Mouse (Mus musculus) ovary, postnatal 10 days (tissue): Measurements from ENCODE around the gene Ganab.
"Not testable (repeated sequence)": the region's sequence is repeated elsewhere in the genome, so short reads cannot be mapped to it uniquely, and the experiment has no call there.

Experiments used
- DNase-seq: peaks from one replicate; pipeline ENCODE4 v3.0.0; 2022; ENCODE audit warnings: low spot score

Gene Ganab

DNA sequence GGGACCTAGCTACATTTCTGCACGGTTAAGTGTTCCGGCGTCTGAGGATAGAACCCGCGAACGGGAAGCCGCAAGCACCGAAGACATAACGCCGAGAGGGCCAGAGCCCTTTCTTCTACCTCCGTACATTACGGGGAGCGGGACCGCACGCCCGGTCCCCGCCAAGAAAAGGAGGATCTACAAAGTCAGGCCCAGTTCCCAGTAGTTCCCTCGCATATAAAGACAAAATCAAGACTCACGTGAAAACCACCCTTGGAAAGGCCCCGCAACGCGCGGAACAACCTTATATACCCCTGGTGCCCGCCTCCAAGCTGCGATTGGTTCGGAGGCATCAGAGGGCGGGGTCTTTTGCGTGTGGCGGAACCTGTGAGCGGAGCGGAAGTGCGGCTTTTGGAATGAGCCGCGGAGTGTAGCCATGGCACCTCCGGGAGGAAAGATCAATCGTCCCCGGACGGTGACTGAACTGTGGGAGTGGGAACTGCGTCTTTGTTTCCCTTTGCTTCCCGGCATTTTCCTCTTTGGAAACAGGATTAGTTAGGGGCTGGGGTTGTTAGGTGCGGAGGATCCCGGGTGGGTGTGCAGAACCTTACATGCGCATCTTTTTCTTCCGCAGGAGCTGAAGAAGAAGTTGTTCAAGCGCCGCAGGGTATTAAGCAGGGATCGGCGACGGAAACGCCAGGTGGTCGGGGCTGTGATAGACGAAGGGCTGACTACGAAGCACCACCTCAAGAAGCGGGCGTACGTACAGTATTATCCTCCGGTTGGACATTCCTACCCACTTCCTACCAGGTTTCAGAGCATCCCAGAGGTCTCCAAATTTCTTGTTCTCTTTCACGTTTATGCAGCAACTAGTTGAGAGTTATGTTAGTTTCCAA is 9.1 kb upstream of the Ganab start, which contains the start of the genes 1810009A15Rik and Gm49416:
1810009A15Rik (plus strand) TSS at position 343 of the 875 bp plus-strand sequence.
Gm49416 (plus strand) TSS at position 416 of the 875 bp plus-strand sequence.
- DNase-seq: peak; percentile 90

DNA sequence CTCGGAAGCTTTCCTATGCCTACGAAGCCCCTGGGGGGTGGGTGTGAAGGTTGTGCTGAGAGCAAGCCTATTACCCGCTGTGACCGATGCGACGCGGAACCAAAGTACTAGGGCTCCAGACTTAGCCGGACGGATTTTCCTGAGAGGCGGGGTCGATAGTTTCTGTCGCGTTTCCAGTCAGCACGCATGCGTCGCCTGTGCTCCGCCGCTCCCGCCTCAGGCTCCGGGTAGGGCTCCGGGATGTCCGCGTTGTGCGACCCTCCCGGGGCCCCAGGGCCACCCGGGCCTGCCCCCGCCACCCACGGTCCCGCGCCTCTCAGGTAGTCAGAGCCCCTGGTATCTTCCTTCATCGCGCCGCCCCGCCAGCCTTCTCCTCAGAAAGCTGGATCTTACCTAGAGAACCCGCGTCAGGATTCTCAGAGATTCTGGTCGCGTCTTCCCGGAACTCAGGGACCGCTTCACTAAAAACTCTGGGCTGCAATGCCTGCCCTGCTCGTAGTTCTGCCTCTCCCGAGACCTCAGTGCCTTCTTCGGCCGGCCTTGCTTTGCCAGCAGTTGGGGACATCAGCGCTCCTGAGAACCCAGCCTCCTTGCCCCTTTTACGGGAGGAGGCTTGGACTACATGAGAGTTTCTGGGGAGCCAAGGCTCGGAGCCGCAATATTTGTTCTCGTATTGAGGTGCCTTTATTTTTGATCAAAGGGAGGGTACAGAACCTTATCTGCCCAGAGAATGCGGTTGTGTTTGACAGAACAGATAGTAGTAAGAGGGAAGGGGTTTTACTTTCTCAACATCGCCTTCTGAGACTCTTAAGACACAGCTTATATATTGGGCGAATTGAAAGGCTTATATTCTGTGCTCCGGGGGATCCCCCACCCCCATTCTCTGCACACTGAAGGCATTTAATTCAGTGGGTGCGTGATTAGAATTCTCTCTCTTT is 4.8 kb upstream of the Ganab start, which contains the start of gene Ints5:
Ints5 (plus strand) TSS at position 177 of the 938 bp plus-strand sequence.
- DNase-seq: peak; percentile 81

DNA sequence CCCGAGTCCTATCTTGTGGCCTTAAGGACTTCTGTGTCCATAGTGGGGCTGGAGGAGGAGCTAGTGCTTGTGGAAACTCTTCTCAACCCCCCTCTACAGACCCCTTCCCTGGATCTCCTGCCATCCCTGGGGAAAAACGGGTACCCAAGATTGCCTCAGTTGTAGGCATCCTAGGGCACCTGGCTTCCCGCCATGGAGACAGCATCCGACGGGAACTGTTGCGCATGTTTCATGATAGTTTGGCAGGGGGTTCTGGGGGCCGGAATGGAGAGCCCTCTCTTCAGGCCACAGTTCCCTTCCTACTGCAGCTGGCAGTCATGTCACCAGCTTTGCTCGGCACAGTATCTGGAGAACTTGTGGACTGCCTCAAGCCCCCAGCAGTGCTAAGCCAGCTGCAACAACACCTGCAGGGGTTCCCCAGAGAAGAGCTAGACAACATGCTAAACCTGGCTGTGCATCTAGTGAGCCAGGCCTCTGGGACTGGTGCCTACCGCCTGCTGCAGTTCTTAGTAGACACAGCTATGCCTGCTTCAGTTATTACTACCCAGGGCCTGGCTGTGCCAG is 2.4 kb upstream of the Ganab start:
- no peak for DNase-seq

DNA sequence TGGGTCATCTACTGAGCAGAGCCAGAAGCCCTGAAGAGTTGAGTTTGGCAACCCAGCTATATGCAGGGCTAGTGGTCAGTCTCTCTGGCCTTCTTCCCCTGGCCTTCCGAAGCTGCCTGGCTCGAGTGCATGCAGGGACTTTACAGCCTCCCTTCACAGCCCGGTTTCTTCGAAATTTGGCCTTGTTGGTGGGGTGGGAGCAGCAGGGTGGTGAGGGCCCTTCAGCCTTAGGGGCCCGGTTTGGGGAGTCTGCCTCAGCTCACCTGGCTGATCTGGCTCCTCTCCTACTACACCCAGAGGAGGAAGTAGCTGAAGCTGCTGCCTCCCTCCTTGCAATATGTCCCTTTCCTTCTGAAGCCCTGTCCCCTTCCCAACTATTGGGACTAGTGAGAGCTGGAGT is 1.6 kb upstream of the Ganab start:
- not testable (repeated sequence) for DNase-seq

DNA sequence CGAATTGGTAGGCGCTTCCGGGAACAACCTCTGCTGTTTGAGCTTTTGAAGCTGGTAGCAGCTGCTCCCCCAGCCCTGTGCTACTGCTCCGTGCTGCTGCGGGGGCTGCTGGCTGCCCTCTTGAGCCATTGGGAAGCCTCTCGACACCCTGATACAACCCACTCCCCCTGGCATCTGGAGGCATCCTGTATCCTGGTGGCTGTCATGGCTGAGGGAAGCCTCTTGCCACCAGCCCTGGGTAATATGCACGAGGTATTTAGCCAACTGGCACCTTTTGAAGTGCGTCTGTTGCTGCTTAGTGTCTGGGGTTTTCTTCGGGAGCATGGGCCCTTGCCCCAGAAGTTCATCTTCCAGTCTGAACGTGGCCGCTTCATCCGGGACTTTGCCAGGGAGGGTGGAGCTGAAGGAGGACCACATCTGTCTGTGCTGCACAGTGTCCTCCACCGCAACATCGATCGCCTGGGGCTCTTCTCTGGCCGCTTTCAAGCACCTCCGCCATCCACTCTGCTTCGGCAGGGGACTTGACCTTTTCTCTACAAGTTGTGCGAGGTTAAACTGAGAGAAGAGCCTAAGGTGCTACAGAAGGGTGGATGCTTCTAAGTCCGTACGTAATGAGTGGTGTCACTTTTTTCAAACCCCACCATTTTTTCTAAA is 533 bp upstream of the Ganab start:
- DNase-seq: peak; percentile 28

DNA sequence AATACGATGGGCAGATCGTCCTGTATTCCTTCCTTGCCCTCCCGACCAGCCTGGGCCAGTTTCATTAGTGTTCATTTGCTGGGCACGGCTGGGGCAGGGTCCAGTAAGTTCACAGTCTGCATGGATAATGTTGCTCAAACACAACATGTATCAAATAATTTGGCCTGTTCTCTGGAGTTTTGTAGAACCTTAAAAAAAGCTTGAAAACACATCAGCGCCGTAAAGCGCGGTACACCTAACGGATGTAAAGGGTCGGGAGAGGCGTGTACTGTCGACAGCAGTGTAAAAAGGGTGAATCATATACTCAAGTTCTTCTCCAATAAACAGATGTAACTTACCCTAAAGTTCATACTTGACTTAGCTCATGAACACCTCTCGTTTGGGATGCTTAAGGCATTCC is 705 bp downstream of the Ganab start:
- DNase-seq: no peak

DNA sequence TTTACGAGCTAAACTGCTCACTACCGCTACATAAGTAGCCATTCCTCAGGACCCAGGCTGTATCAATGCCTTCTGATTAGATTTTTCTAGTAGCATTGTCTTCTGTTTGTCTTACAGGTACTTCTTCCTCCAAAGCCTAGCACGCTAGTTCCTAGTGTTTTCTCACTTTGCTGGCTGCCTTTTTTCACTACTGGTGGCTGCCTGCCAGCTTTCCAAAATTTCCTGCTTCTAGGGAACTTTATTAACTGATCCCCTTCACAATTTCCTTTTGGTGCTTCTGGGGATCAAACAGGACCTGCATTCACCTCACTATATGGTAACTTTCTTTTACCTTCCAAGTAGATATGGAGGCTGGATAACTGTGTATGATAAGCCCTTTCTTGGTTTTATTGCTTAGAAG is 1.2 kb downstream of the Ganab start:
- DNase-seq: no peak

DNA sequence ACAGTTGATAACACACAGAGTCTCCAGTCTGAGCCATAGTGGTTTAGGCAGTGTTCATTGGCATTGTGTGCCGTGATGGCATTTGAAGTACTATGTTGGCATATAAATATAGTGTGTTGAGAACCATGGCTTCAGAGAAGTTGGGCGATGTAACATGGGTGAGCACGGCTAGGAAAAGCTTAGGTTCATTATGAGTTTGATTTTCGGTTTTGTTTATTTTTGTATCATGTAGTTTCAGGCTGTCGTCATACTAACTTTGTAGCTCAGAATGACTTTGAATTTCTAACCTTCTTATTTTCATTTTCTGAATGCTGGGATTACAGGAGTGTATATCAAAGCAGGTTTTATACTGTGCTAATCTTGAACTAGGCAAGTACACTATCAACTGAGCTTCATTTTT is 5.5 kb downstream of the Ganab start:
- DNase-seq: no peak

DNA sequence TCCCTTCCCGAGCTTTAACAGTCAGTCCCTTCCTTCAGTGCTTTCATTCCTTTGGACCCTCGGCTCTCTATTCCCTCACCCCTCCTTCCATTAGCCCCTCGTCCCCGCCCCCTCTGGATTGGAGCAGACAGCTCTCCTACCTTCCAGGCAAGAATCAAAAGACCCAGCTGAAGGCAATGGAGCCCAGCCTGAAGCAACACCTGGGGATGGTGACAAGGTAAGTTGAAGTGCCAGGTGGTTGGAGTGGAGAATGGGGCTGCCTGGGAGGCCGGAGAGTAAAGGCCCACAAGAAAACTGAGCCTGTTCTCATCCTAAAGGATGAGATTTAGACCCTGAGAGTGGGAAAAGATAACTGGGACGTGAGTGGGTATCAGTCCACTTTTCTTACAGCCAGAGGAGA is 10.7 kb downstream of the Ganab start:
- DNase-seq: no peak

DNA sequence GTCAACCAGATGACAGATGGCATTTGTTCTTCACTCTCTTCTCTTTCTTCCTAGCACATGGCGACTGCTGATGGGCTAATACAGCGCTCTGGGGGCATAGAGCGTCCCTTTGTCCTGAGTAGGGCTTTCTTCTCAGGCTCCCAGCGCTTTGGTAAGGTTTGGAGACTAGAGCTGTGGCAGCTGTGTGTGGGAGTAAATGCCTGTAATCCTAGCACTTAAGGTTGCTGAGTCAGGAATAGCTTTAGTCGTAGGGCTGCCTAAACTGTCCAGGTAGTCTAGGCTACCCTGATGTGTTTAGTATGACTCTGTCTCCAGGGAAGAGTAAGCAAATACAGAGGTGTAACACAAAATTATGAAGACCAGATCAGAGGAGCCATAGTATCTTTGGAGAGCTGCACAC is 13.9 kb downstream of the Ganab start:
- no peak for DNase-seq

DNA sequence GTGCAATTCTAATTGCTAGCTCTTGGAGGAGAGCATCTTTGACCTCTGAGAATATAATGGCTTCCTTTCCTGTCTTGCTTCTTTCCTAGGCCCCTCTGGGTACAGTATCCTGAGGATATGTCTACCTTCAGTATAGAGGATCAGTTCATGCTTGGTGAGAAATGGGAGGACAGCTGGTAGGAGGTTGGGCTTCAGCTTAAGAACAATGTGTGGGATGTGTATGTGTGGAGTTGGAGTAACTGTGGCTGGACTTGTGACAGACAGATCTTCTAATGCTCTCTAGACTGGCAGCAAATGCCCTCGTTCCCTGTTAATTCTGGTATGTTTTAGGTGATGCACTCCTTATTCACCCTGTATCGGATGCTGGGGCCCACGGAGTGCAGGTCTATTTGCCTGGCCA is 16.3 kb downstream of the Ganab start:
- DNase-seq: no peak

DNA sequence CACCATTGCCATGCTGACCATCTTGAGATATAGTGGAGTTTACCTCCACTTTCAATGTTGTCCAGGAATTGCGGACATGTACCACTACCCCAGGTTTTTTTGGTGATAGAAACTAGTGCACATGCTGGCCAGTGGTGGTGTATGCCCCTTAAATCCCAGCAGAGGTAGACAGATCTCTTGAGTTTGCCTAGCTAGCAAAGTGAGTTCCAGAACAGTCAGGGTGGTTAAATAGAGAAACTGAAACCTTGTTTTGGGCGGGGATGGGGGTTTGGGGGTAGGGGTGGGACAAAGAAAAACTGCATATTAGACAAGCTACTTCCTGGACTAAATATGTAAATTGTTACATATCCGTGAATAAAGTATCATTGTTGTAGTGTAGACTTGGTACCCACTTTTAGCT is 21.1 kb downstream of the Ganab start:
- no peak for DNase-seq

DNA sequence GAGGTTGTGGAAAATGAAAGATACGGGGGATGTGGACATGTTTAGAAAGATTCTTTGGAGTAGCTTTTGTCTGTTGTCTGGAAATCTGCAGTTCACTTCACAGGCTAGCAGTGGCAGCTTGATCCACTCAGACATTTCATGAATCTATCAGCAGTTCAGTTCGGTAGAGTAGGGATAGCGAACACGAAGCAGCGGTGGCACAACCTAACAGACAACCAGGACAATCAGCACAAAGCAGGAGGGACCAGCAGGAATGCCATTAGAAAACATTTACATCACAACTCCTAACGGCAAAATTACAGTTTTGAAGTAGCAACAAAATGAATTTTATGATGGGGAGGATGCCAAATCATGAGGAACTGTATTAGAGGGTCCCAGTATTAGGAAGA is 21.8 kb downstream of the Ganab start:
- DNase-seq: no peak

DNA sequence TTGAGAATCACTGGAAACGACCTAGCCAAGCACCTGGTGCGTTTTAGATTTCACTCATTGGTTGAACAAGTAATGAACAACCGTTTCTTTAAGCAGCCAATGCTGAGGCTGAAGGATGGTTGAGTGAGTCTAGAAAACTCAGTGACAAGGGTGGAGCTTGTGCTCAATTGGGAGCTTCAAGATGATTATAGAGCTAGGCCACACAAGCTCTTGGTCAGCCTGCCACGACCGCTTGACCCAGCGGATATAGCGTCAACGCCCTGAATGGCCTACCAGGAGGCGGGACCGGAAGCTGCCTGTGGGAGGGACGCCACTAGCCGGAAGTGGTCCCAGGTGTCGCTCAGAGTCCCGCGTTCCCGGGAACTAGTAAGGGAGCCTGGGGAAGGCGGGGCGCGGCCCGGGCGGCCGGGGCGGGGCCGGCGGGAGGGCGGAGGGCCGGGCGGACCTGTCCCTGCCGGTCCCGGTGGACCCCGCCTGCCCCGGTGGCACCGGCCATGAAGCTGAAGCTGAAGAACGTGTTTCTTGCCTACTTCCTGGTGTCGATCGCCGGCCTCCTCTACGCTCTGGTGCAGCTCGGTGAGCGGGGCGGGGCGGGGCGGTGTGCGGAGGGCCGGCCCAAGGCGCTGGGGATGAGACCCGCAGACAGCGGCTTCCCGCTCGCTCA is 22.3 kb downstream of the Ganab start, which contains the start of gene B3gat3:
B3gat3 (plus strand) TSS at position 302 of the 664 bp plus-strand sequence.
- DNase-seq: peak; percentile 88

DNA sequence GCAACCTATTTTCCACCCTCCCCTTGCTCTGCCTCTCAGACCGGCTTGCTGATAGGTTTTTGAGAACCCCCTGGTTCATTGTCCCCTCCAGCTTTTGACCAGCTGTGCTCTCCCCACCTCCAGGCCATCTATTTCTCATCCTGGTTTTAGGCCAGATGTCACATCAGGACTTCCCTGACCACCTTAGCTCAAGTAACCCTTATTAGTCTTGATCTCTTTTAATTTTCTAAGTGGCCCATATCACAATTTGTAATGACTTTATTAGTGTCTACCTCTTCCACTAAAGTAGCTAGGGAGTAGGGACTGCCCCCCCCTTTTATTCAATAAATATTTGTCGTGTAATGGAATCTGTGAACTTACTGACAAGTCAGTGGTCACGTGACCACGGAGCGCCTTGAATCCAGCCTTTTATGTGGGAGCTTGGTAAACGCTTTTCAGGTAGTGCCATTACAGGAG is 23.0 kb downstream of the Ganab start:
- DNase-seq: no peak

DNA sequence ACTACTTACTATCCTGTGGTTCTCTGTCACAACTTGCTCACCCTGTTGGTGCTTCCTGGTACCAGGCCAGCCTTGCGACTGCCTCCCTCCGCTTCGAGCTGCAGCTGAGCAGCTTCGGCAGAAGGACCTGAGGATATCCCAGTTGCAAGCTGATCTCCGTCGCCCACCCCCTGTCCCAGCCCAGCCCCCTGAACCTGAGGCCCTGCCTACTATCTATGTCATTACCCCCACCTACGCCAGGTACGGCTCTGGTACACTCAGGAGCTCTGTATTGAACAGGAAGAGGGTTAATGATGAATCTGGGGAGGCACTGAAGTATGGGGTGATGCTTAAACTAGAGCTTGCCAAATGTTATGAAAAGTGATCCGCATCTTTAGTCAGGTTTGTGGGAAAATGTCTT is 23.9 kb downstream of the Ganab start:
- DNase-seq: no peak

DNA sequence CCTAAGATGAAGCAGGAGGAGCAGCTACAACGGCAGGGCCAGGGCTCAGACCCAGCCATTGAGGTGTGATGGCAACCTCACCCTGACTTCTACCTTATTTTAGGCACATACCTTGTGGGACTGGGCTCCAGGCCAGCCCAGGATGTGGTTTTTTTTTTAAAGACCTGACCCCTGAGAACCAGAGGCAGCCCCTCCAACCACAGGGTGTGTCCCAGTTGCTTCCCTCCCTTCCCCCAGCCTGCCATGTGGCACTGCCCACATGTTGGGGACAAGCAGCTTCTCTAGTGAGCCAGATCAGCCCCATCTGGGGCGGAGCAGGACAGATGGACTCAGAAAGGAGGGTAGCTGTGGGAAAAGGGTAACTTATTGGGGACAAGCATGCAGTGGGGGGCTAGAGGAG is 28.9 kb downstream of the Ganab start:
- no peak for DNase-seq

DNA sequence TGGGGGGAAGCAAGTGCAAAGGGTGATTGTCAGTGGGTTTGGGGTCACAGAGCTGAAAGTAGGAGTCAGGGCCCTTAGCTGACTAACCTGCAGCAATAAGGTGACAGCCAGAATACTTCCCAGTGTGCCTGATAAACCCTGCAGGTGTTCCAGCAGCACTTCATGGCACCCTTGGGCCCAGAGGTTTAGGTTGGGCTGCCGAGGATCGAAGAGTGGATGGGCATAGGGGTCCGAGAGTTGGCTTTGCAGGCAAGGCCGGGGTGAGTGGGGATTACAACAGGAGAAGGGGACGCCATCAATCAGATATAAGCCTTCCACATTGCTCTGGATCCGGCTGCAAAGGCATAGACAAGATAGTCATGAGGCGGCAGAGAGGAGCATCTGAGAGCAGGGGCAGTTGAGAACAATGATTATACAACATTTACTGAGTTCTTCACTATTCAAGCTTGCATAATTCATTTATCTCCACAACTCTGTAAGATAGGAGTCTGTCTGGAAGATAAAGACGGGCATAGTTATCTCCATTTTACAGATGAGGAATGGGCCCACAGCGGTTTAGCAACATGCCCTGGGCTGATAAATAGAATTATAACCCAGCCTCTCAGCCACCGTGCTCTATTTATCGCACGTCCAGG is 30.1 kb downstream of the Ganab start:
- DNase-seq: no peak

DNA sequence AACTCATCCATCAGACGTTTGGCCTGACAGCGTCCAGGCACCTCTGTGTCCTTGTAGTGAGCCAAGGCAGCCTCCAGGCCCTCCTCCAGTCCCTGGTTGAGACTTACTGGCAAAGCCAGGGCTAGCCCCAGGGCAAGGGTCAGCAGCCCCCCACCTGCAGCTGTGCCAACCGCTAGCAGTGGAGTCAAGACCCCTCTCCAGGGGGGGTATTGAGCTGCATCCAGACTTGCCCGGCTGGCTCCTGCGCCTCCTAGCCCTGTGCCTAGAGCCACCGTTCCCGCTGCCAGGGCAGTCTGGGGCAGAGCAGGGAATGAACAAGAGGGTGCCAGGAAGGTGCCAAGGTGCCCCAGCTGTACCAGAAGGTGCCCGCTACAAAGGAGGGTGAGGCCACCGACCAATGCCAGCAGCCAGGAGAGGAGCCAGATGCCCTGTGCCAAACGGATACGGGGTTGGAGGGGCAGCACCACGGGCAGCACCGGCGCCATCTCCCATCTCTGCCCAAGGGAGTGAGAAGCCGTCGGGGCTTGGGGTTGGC is 30.9 kb downstream of the Ganab start:
- no peak for DNase-seq
